Mouse (Mus musculus): ENCODE data around the gene Mms19. TPM values are rescaled to one million over a fixed set of nuclear protein-coding genes. Genes with fewer than 3 reads are reported as not detected.

Mms19 gene
- polyA plus RNA-seq, 1 experiment from 2014 or later, result 37.5 TPM

GRCm38 (mm10) chr19:41994023-41994422, 13.1 kb upstream of the Mms19 start:
- Histone ChIP-seq H3K4me2 (no peak overlapping the region), H3K27me3 (replicated peaks) (no peaks in the 10 kb centered on the region), H3K4me3 (no peak overlapping the region), H3K4me1 (no peaks in the 10 kb centered on the region), H3K9ac (no peak overlapping the region), H3K27ac (no peak overlapping the region), H3K36me3 (replicated peaks) (no peaks in the 10 kb centered on the region), H3K9me3 (no peaks in the 10 kb centered on the region)
- no peak for ATAC-seq (replicated peaks)
- WGBS, result 93% methylated on average over 7 of the region's 7 CpGs

GRCm38 (mm10) chr19:41993484-41993883, 12.5 kb upstream of the Mms19 start:
- H3K9me3 ChIP-seq, result no peaks in the 10 kb centered on the region
- no peak overlapping the region for H3K9ac ChIP-seq
- H3K27ac ChIP-seq, result no peak overlapping the region
- ATAC-seq (replicated peaks), result no peak
- 84% methylated on average over 6 of the region's 6 CpGs for WGBS
- no peak overlapping the region for H3K4me2 ChIP-seq
- no peaks in the 10 kb centered on the region for H3K27me3 ChIP-seq (replicated peaks)
- H3K36me3 ChIP-seq (replicated peaks), result no peaks in the 10 kb centered on the region
- H3K4me3 ChIP-seq, result no peak overlapping the region
- H3K4me1 ChIP-seq, result no peaks in the 10 kb centered on the region

- Histone ChIP-seq H3K9me3 (no peaks in the 10 kb centered on the region), H3K4me1 (no peaks in the 10 kb centered on the region), H3K4me2 (no peak overlapping the region), H3K9ac (no peak overlapping the region), H3K27ac (no peak overlapping the region), H3K36me3 (replicated peaks) (no peaks in the 10 kb centered on the region), H3K27me3 (replicated peaks) (no peaks in the 10 kb centered on the region), H3K4me3 (no peak overlapping the region)
- WGBS, result 87% methylated on average over 2 of the region's 2 CpGs
- ATAC-seq (replicated peaks), result no peak
Measured at GRCm38 (mm10) chr19:41992971-41993370, 12.0 kb upstream of the Mms19 start.

GRCm38 (mm10) chr19:41991926-41992477, 11.0 kb upstream of the Mms19 start:
- Histone ChIP-seq H3K9ac (no peak overlapping the region), H3K36me3 (replicated peaks) (no peaks in the 10 kb centered on the region), H3K9me3 (no peaks in the 10 kb centered on the region), H3K4me2 (no peak overlapping the region), H3K27me3 (replicated peaks) (no peaks in the 10 kb centered on the region), H3K4me3 (no peak overlapping the region), H3K4me1 (no peaks in the 10 kb centered on the region), H3K27ac (no peak overlapping the region)
- ATAC-seq (replicated peaks), result no peak
- WGBS, result 26% methylated on average over 6 of the region's 6 CpGs

- Histone ChIP-seq H3K9me3 (no peaks in the 10 kb centered on the region), H3K4me3 (no peak overlapping the region), H3K9ac (no peak overlapping the region)
Measured at GRCm38 (mm10) chr19:41989810-41990209, 8.9 kb upstream of the Mms19 start.

GRCm38 (mm10) chr19:41987206-41987605, 6.2 kb upstream of the Mms19 start:
- no peak for ATAC-seq (replicated peaks)
- H3K4me2 ChIP-seq, result no peak overlapping the region
- H3K27me3 ChIP-seq (replicated peaks), result peaks cover 12% of the 10 kb centered on the region
- H3K9me3 ChIP-seq, result no peaks in the 10 kb centered on the region
- no peaks in the 10 kb centered on the region for H3K36me3 ChIP-seq (replicated peaks)
- H3K27ac ChIP-seq, result no peak overlapping the region
- H3K4me1 ChIP-seq, result peaks cover 8% of the 10 kb centered on the region
- no peak overlapping the region for H3K9ac ChIP-seq
- H3K4me3 ChIP-seq, result no peak overlapping the region
- 92% methylated on average over 4 of the region's 4 CpGs for WGBS

More at GRCm38 (mm10) chr19:41989810-41990209, 8.9 kb upstream of the Mms19 start:
- Histone ChIP-seq H3K27me3 (replicated peaks) (no peaks in the 10 kb centered on the region), H3K4me2 (no peak overlapping the region), H3K4me1 (no peaks in the 10 kb centered on the region), H3K36me3 (replicated peaks) (no peaks in the 10 kb centered on the region), H3K27ac (no peak overlapping the region)
- no peak for ATAC-seq (replicated peaks)
- 87% methylated on average over 6 of the region's 6 CpGs for WGBS

- no peak for ATAC-seq (replicated peaks)
- Histone ChIP-seq H3K4me3 (no peak overlapping the region), H3K9ac (no peak overlapping the region), H3K27me3 (replicated peaks) (peaks cover 12% of the 10 kb centered on the region), H3K36me3 (replicated peaks) (no peaks in the 10 kb centered on the region), H3K9me3 (no peaks in the 10 kb centered on the region), H3K27ac (no peak overlapping the region), H3K4me1 (peaks cover 8% of the 10 kb centered on the region), H3K4me2 (no peak overlapping the region)
- 89% methylated on average over 5 of the region's 5 CpGs for WGBS
Measured at GRCm38 (mm10) chr19:41985994-41986393, 5.0 kb upstream of the Mms19 start.

- Histone ChIP-seq H3K4me3 (peak overlapping the region; percentile 69), H3K9me3 (no peaks in the 10 kb centered on the region), H3K36me3 (replicated peaks) (no peaks in the 10 kb centered on the region), H3K9ac (peak overlapping the region; percentile 66; the same call in 1 of the 2 replicates), H3K27me3 (replicated peaks) (peaks cover 12% of the 10 kb centered on the region), H3K4me2 (peak overlapping the region; percentile 99), H3K4me1 (peaks cover 19% of the 10 kb centered on the region), H3K27ac (no peak overlapping the region; the same call in 1 of the 2 replicates)
- ATAC-seq (replicated peaks), result no peak
- WGBS, result 4% methylated on average over 4 of the region's 4 CpGs
Measured at GRCm38 (mm10) chr19:41982791-41983150, 1.8 kb upstream of the Mms19 start.

- H3K27me3 ChIP-seq (replicated peaks), result peaks cover 12% of the 10 kb centered on the region
- H3K4me1 ChIP-seq, result peaks cover 19% of the 10 kb centered on the region
- WGBS, result under 1% methylated on average over 74 of the region's 74 CpGs
- peak overlapping the region; percentile 66 for H3K9ac ChIP-seq
- peak; percentile 0; the same call in 1 of the 2 replicates for ATAC-seq (replicated peaks)
- H3K27ac ChIP-seq, result peak overlapping the region; percentile 85
- peak overlapping the region; percentile 69 for H3K4me3 ChIP-seq
- H3K9me3 ChIP-seq, result no peaks in the 10 kb centered on the region
- H3K4me2 ChIP-seq, result peak overlapping the region; percentile 99
- no peaks in the 10 kb centered on the region for H3K36me3 ChIP-seq (replicated peaks)
Measured at GRCm38 (mm10) chr19:41981931-41982790, 1.2 kb upstream of the Mms19 start.

GRCm38 (mm10) chr19:41981595-41981927, 604 bp upstream of the Mms19 start, which contains the start of gene Ubtd1:
TSS of gene Ubtd1 (plus strand) at chr19:41981763.
- Histone ChIP-seq H3K4me2 (peak within 1 kb of the TSS; percentile 99), H3K9me3 (no peaks in the 10 kb centered on the region), H3K9ac (peak within 1 kb of the TSS; percentile 66), H3K27me3 (replicated peaks) (peaks cover 12% of the 10 kb centered on the region), H3K4me3 (peak within 1 kb of the TSS; percentile 69), H3K4me1 (peaks cover 19% of the 10 kb centered on the region), H3K36me3 (replicated peaks) (no peaks in the 10 kb centered on the region), H3K27ac (peak within 1 kb of the TSS; percentile 85)
- no peak for ATAC-seq (replicated peaks)
- 0% methylated on average over 26 of the region's 33 CpGs for WGBS

- H3K27me3 ChIP-seq (replicated peaks), result peaks cover 12% of the 10 kb centered on the region
- peaks cover 19% of the 10 kb centered on the region for H3K4me1 ChIP-seq
- no peaks in the 10 kb centered on the region for H3K36me3 ChIP-seq (replicated peaks)
- WGBS, result under 1% methylated on average over 16 of the region's 16 CpGs
- H3K27ac ChIP-seq, result peak overlapping the region; percentile 85
- H3K4me3 ChIP-seq, result peak overlapping the region; percentile 69
- peak overlapping the region; percentile 99 for H3K4me2 ChIP-seq
- ATAC-seq (replicated peaks), result peak; percentile 18
- H3K9me3 ChIP-seq, result no peaks in the 10 kb centered on the region
- peak overlapping the region; percentile 66 for H3K9ac ChIP-seq
Measured at GRCm38 (mm10) chr19:41980422-41980818, 537 bp downstream of the Mms19 start.

GRCm38 (mm10) chr19:41973891-41974794, 6.8 kb downstream of the Mms19 start:
- 0 out of 2 replicates have a peak, but pooled peaks cover 13% of the 10 kb centered on the region for H3K4me1 ChIP-seq
- H3K27me3 ChIP-seq (replicated peaks), result no peaks in the 10 kb centered on the region
- no peaks in the 10 kb centered on the region for H3K9me3 ChIP-seq
- no peak overlapping the region for H3K27ac ChIP-seq
- H3K4me3 ChIP-seq, result no peak overlapping the region
- no peak for ATAC-seq (replicated peaks)
- 53% methylated on average over 13 of the region's 13 CpGs for WGBS
- no peak overlapping the region for H3K4me2 ChIP-seq
- no peak overlapping the region for H3K9ac ChIP-seq
- no peaks in the 10 kb centered on the region; the same call in 1 of the 2 replicates for H3K36me3 ChIP-seq (replicated peaks)
